Mouse (Mus musculus) myocyte (in vitro differentiated cells): ENCODE measurements at regions not wholly inside any gene's neighbourhood (a gene's known extent, or its start where the extent isn't known, plus 50 kb on each side); places are given as distances from the start of the nearest gene placed in this dataset.

ENCODE experiments used
- E2F4 ChIP-seq: IDR thresholded peaks from one replicate; pipeline ENCODE4 v1.6.1; 2011; ENCODE audit warnings: mild to moderate bottlenecking, control low read depth, moderate library complexity; ENCODE audit not compliant: insufficient read depth
- POLR2A ChIP-seq: IDR thresholded peaks from one replicate; pipeline ENCODE4 v1.6.1; 2011; ENCODE audit warnings: low read depth, mild to moderate bottlenecking, control low read depth, moderate library complexity; ENCODE audit not compliant: insufficient read length
- USF1 ChIP-seq: IDR thresholded peaks from one replicate; pipeline ENCODE4 v1.6.1; 2011; ENCODE audit warnings: low read depth, mild to moderate bottlenecking, control low read depth, moderate library complexity

DNA sequence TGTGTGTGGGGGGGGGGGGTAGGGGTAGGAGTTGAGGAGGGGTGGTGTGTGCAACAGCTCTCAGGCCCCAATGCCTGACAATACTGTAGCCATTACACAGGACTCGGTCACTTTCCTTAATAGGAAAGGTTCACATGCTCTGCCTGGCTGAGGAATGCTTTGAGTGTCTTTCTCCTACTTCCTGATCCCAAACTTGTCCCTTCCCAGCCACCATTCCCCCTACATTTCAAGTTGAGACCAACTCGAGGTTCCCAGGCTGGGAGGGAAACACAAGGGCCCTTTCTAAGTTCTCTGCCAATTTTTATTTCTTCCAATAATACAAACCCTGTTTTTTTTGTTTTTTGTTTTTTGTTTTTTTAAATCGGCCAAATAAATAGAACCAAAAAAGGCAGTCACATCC, 264.6 kb downstream of the Gm45692 start:
- TF ChIP-seq USF1 (no peak), E2F4 (no peak), POLR2A (no peak)
